Mouse (Mus musculus): ENCODE data around the gene Ppp6r1. TPM values are rescaled to one million over a fixed set of nuclear protein-coding genes. Genes with fewer than 3 reads are reported as not detected.
"Not testable (repeated sequence)": the region's sequence is repeated elsewhere in the genome, so short reads cannot be mapped to it uniquely, and the experiment has no call there.

Ppp6r1 gene
- total RNA-seq, 2 experiments from 2014 or later: 74.0 to 83.3 TPM

- DNase-seq: no peak
Observed at GRCm38 (mm10) chr7:4613740-4614403, 44.9 kb downstream of the Ppp6r1 start.

- no peak for DNase-seq
Observed at GRCm38 (mm10) chr7:4612956-4613355, 45.9 kb downstream of the Ppp6r1 start.

- no peak for DNase-seq
Observed at GRCm38 (mm10) chr7:4612386-4612785, 46.4 kb downstream of the Ppp6r1 start.

- DNase-seq: no peak
Observed at GRCm38 (mm10) chr7:4611921-4612341, 46.9 kb downstream of the Ppp6r1 start.

- no peak for DNase-seq
Observed at GRCm38 (mm10) chr7:4611511-4611910, 47.3 kb downstream of the Ppp6r1 start.

- no peak for DNase-seq
Observed at GRCm38 (mm10) chr7:4608002-4608401, 50.8 kb downstream of the Ppp6r1 start.

GRCm38 (mm10) chr7:4603873-4604272, 54.9 kb downstream of the Ppp6r1 start, which contains the start of gene Ptprh:
Gene Ptprh (minus strand): TSS chr7:4604041.
- no peak for DNase-seq

GRCm38 (mm10) chr7:4602969-4603368, 55.9 kb downstream of the Ppp6r1 start:
- no peak for DNase-seq

- DNase-seq: not testable (repeated sequence)
Observed at GRCm38 (mm10) chr7:4597046-4597445, 61.8 kb downstream of the Ppp6r1 start.

Other genes starting within 250 kb of the Ppp6r1 start
- gene Rdh13, start 213.4 kb downstream of the Ppp6r1 start, total RNA-seq (2021): 10 to 100 TPM; 30.9 to 38.2 TPM
- gene Eps8l1, start 198.3 kb downstream of the Ppp6r1 start, total RNA-seq (2021): 1 to 10 TPM; 2.1 to 7.1 TPM
- gene Ppp1r12c, start 157.3 kb downstream of the Ppp6r1 start, total RNA-seq (2021): 10 to 100 TPM; 74.0 to 84.4 TPM
- gene Tnnt1, start 142.6 kb downstream of the Ppp6r1 start, total RNA-seq (2021): 10 to 100 TPM; 17.3 to 93.6 TPM
- gene Tnni3, start 134.8 kb downstream of the Ppp6r1 start, total RNA-seq (2021): 1 to 10 TPM in 1 of 2 experiments, under 1 TPM in 1; 0.78 to 1.3 TPM
- 1 to 10 TPM in 1 of 2 experiments, under 1 TPM in 1; 0.60 to 1.1 TPM for gene Dnaaf3, start 126.6 kb downstream of the Ppp6r1 start, total RNA-seq (2021)
- 10 to 100 TPM in 1 of 2 experiments, 1 to 10 TPM in 1; 9.5 to 12.7 TPM for gene Syt5, start 111.5 kb downstream of the Ppp6r1 start, total RNA-seq (2021)
- gene Ptprh, start 55.0 kb downstream of the Ppp6r1 start, total RNA-seq (2021): not detected
- gene Tmem86b, start 27.6 kb downstream of the Ppp6r1 start, total RNA-seq (2021): 10 to 100 TPM; 12.7 to 14.7 TPM
- gene Hspbp1, start 26.0 kb upstream of the Ppp6r1 start, total RNA-seq (2021): 10 to 100 TPM; 36.1 to 36.7 TPM
- 10 to 100 TPM in 1 of 2 experiments, 1 to 10 TPM in 1; 7.5 to 11.8 TPM for gene Brsk1, start 31.6 kb upstream of the Ppp6r1 start, total RNA-seq (2021)
- gene Tmem150b, start 66.2 kb upstream of the Ppp6r1 start, total RNA-seq (2021): under 1 TPM; 0.21 to 0.27 TPM
- gene Kmt5c, start 81.1 kb upstream of the Ppp6r1 start, total RNA-seq (2021): 10 to 100 TPM; 54.5 to 98.2 TPM
- 10 to 100 TPM; 28.5 to 39.2 TPM for gene Cox6b2, start 94.1 kb upstream of the Ppp6r1 start, total RNA-seq (2021)
- not detected for gene Fam71e2, start 112.3 kb upstream of the Ppp6r1 start, total RNA-seq (2021)
- gene Il11, start 123.8 kb upstream of the Ppp6r1 start, total RNA-seq (2021): under 1 TPM; 0.12 to 0.18 TPM
- not detected for gene Tmem190, start 123.9 kb upstream of the Ppp6r1 start, total RNA-seq (2021)
- gene Tmem238, start 130.6 kb upstream of the Ppp6r1 start, total RNA-seq (2021): 10 to 100 TPM; 10.4 to 11.3 TPM
- gene Rpl28, start 133.9 kb upstream of the Ppp6r1 start, total RNA-seq (2021): 1,000 to 10,000 TPM; 1,057 to 1,113 TPM
- 100 to 1,000 TPM; 122 to 126 TPM for gene Ube2s, start 153.6 kb upstream of the Ppp6r1 start, total RNA-seq (2021)
- 1 to 10 TPM; 1.3 to 3.1 TPM for gene Shisa7, start 185.7 kb upstream of the Ppp6r1 start, total RNA-seq (2021)
- 10 to 100 TPM in 1 of 2 experiments, 1 to 10 TPM in 1; 6.8 to 13.3 TPM for gene Isoc2b, start 211.2 kb upstream of the Ppp6r1 start, total RNA-seq (2021)
- gene Isoc2a, start 218.1 kb upstream of the Ppp6r1 start, total RNA-seq (2021): 10 to 100 TPM; 52.8 to 56.8 TPM
- not detected for gene Gm36210, start 247.5 kb upstream of the Ppp6r1 start, total RNA-seq (2021)